Mouse (Mus musculus) megakaryocyte, adult 5-6 weeks (primary cell): Measurements from ENCODE around the gene Magi2. TPM values are rescaled to one million over a fixed set of nuclear protein-coding genes. Genes with fewer than 3 reads are reported as not detected.
"Not testable (repeated sequence)": the region's sequence is repeated elsewhere in the genome, so short reads cannot be mapped to it uniquely, and the experiment has no call there.

ENCODE experiments used
- ATAC-seq: 2 replicates; pipeline ENCODE4 v1.8.0; 2016; ENCODE audit warnings: mild to moderate bottlenecking, inconsistent platforms; ENCODE audit not compliant: poor library complexity, severe bottlenecking
- total RNA-seq, 2 experiments: library from RNA; stranded (forward) in 1 of 2; stranded (reverse) in 1 of 2; fragments of 153-499, 151-499 nt in 1 of 2; fragments of 221-1000, 200-1000 nt in 1 of 2; gene quantifications; 2 replicates each; pipeline versions ENCODE4 v1.2.3 to v1.2.4; 2015 to 2017

Gene Magi2
- total RNA-seq, 2 experiments from 2014 or later = 0.40 to 0.45 TPM

GRCm38 (mm10) chr5:20679920-20680319, 1453.1 kb downstream of the Magi2 start:
- ATAC-seq = no peak

- peak; percentile 99 for ATAC-seq
Observed at GRCm38 (mm10) chr5:20680833-20681530, 1454.1 kb downstream of the Magi2 start.

GRCm38 (mm10) chr5:20681660-20682059, 1454.8 kb downstream of the Magi2 start:
- peak; percentile 9 for ATAC-seq

GRCm38 (mm10) chr5:20682208-20682607, 1455.4 kb downstream of the Magi2 start:
- no peak for ATAC-seq

GRCm38 (mm10) chr5:20684112-20684511, 1457.3 kb downstream of the Magi2 start:
- ATAC-seq = no peak

- ATAC-seq = no peak
Observed at GRCm38 (mm10) chr5:20692230-20692629, 1465.4 kb downstream of the Magi2 start.

GRCm38 (mm10) chr5:20699116-20699515, 1472.3 kb downstream of the Magi2 start:
- no peak for ATAC-seq

GRCm38 (mm10) chr5:20701483-20702421, 1474.9 kb downstream of the Magi2 start:
- ATAC-seq = peak; percentile 92

- ATAC-seq = 0 out of 2 replicates have a peak, but pooled peaks have one; percentile 14
Observed at GRCm38 (mm10) chr5:20702480-20703303, 1475.9 kb downstream of the Magi2 start.

- no peak for ATAC-seq
Observed at GRCm38 (mm10) chr5:20703304-20703700, 1476.5 kb downstream of the Magi2 start.

GRCm38 (mm10) chr5:20703971-20704575, 1477.2 kb downstream of the Magi2 start:
- no peak for ATAC-seq

- no peak for ATAC-seq
Observed at GRCm38 (mm10) chr5:20704886-20705285, 1478.0 kb downstream of the Magi2 start.

GRCm38 (mm10) chr5:20706322-20707282, 1479.8 kb downstream of the Magi2 start:
- ATAC-seq = not testable (repeated sequence)

- ATAC-seq = not testable (repeated sequence)
Observed at GRCm38 (mm10) chr5:20710845-20711244, 1484.0 kb downstream of the Magi2 start.

GRCm38 (mm10) chr5:20714619-20715018, 1487.8 kb downstream of the Magi2 start:
- ATAC-seq = not testable (repeated sequence)

GRCm38 (mm10) chr5:20715980-20716379, 1489.1 kb downstream of the Magi2 start:
- not testable (repeated sequence) for ATAC-seq

- no peak for ATAC-seq
Observed at GRCm38 (mm10) chr5:20720201-20720900, 1493.5 kb downstream of the Magi2 start.

- ATAC-seq = not testable (repeated sequence)
Observed at GRCm38 (mm10) chr5:20723226-20723625, 1496.4 kb downstream of the Magi2 start.

- no peak for ATAC-seq
Observed at GRCm38 (mm10) chr5:20738795-20739194, 1512.0 kb downstream of the Magi2 start.
